Mouse (Mus musculus) Patski (cell line): ENCODE measurements around the gene Macrod2. TPM values are rescaled to one million over a fixed set of nuclear protein-coding genes. Genes with fewer than 3 reads are reported as not detected.
A peak's percentile ranks its signal among the peaks of the same experiment; 100 is the strongest.

Source experiments
- ATAC-seq: fragments of 100-300 bp; one replicate; pipeline ENCODE4 v1.8.0; 2021
- CTCF ChIA-PET: fragments of 350-600 bp; sonication (Branson Sonifier 250); formaldehyde crosslinking; loops from one replicate; lab custom pipeline; 2022; ENCODE audit warnings: inconsistent platforms; lab: Charles Lee
- POLR2A ChIA-PET: fragments of 350-600 bp; sonication (Branson Sonifier 250); formaldehyde crosslinking; loops from one replicate; lab custom pipeline; 2022; ENCODE audit warnings: antibody characterized with exemption, inconsistent platforms; lab: Charles Lee
- DNase-seq: peaks from one replicate; pipeline ENCODE4 v3.0.0-alpha.2; 2011; ENCODE audit warnings: low read depth, low spot score
- H3K27me3 ChIP-seq: fragments of 371-371 bp; one replicate; pipeline ENCODE4 v1.5.1; 2021
- CTCF ChIP-seq: fragments of 100-300 bp; IDR thresholded peaks from one replicate; pipeline ENCODE4 v1.5.1; 2021
- in situ Hi-C: fragments of 300-500 bp; cut with MboI; formaldehyde crosslinking; loops from 3 replicates; pipeline ENCODE4 v1.11.1; 2018; ENCODE audit warnings: low pct_unique_long_range_greater_than_20kb, mixed read lengths
- polyA plus RNA-seq: library from polyadenylated mRNA; unstranded; gene quantifications from one replicate; pipeline ENCODE4 v1.2.3, GENCODE M21; 2021

The Macrod2 gene
- polyA plus RNA-seq, 1 experiment from 2014 or later, result 5.1 TPM

- DNase-seq (no peak), ATAC-seq (peak; percentile 35)
- CTCF ChIA-PET, result interaction anchor here (0.8 kb wide), 1 partner anchor 8 kb away, joined by 3 read pairs; no protein-coding TSS in a partner anchor
Measured at GRCm38 (mm10) chr2:140839880-140840279, 444.8 kb downstream of the Macrod2 start.

GRCm38 (mm10) chr2:140844030-140844429 is 448.9 kb downstream of the Macrod2 start:
- POLR2A ChIA-PET, result no interaction called here
- DNase-seq (no peak), ATAC-seq (no peak)
- no peaks in the 10 kb centered on the region for H3K27me3 ChIP-seq
- CTCF ChIA-PET, result interaction anchor here (2.5 kb wide), 1 partner anchor 11 kb away, joined by 9 read pairs; no protein-coding TSS in a partner anchor
- in situ Hi-C loops, result no loop called here
- no peak for TF ChIP-seq CTCF

More at GRCm38 (mm10) chr2:140839880-140840279, 444.8 kb downstream of the Macrod2 start:
- in situ Hi-C loops, result no loop called here
- POLR2A ChIA-PET, result no interaction called here
- TF ChIP-seq CTCF, result no peak
- no peaks in the 10 kb centered on the region for H3K27me3 ChIP-seq

- CTCF ChIA-PET, result interaction anchor here (1.1 to 1.5 kb wide), 2 partner anchors 9 to 12 kb away, joined by 3 to 4 read pairs; no protein-coding TSS in a partner anchor
- in situ Hi-C loops, result no loop called here
- POLR2A ChIA-PET, result interaction anchor here (0.7 kb wide), 1 partner anchor 81 kb away, joined by 3 read pairs; no protein-coding TSS in a partner anchor
- DNase-seq (peak; percentile 22), ATAC-seq (peak; percentile 84)
- TF ChIP-seq CTCF, result no peak
- no peaks in the 10 kb centered on the region for H3K27me3 ChIP-seq
Measured at GRCm38 (mm10) chr2:140847817-140848428, 452.8 kb downstream of the Macrod2 start.

GRCm38 (mm10) chr2:140853538-140853937 is 458.4 kb downstream of the Macrod2 start:
- POLR2A ChIA-PET, result interaction anchor here (1.4 kb wide), 1 partner anchor 12 kb away, joined by 3 read pairs; no protein-coding TSS in a partner anchor
- no peaks in the 10 kb centered on the region for H3K27me3 ChIP-seq
- ATAC-seq (no peak), DNase-seq (no peak)
- in situ Hi-C loops, result no loop called here
- CTCF ChIA-PET, result no interaction called here
- no peak for TF ChIP-seq CTCF

- in situ Hi-C loops, result no loop called here
- no peak for TF ChIP-seq CTCF
- no peaks in the 10 kb centered on the region for H3K27me3 ChIP-seq
- ChIA-PET POLR2A (no interaction called here), CTCF (no interaction called here)
- DNase-seq (no peak), ATAC-seq (no peak)
Measured at GRCm38 (mm10) chr2:140861356-140861755, 466.2 kb downstream of the Macrod2 start.

GRCm38 (mm10) chr2:140862736-140863135 is 467.6 kb downstream of the Macrod2 start:
- ATAC-seq (no peak), DNase-seq (no peak)
- ChIA-PET POLR2A (no interaction called here), CTCF (no interaction called here)
- in situ Hi-C loops, result no loop called here
- TF ChIP-seq CTCF, result no peak
- H3K27me3 ChIP-seq, result no peaks in the 10 kb centered on the region

GRCm38 (mm10) chr2:140865636-140866035 is 470.5 kb downstream of the Macrod2 start:
- TF ChIP-seq CTCF, result no peak
- DNase-seq, result no peak
- in situ Hi-C loops, result no loop called here
- no peak for ATAC-seq
- H3K27me3 ChIP-seq, result no peaks in the 10 kb centered on the region
- CTCF ChIA-PET, result no interaction called here
- POLR2A ChIA-PET, result interaction anchor here (1.3 kb wide), 1 partner anchor 12 kb away, joined by 3 read pairs; no protein-coding TSS in a partner anchor

- TF ChIP-seq CTCF, result no peak
- ChIA-PET CTCF (no interaction called here), POLR2A (no interaction called here)
- no peak for DNase-seq
- no peak for ATAC-seq
- no peaks in the 10 kb centered on the region for H3K27me3 ChIP-seq
- in situ Hi-C loops, result no loop called here
Measured at GRCm38 (mm10) chr2:140867116-140867515, 472.0 kb downstream of the Macrod2 start.

- TF ChIP-seq CTCF, result no peak
- POLR2A ChIA-PET, result no interaction called here
- ATAC-seq (no peak), DNase-seq (no peak)
- in situ Hi-C loops, result no loop called here
- CTCF ChIA-PET, result no interaction called here
- no peaks in the 10 kb centered on the region for H3K27me3 ChIP-seq
Measured at GRCm38 (mm10) chr2:140885176-140885575, 490.1 kb downstream of the Macrod2 start.

GRCm38 (mm10) chr2:140890683-140891082 is 495.6 kb downstream of the Macrod2 start:
- ATAC-seq (peak; percentile 80), DNase-seq (peak; percentile 15)
- POLR2A ChIA-PET, result no interaction called here
- H3K27me3 ChIP-seq, result no peaks in the 10 kb centered on the region
- CTCF ChIA-PET, result interaction anchor here (0.7 to 1.6 kb wide), 3 partner anchors 10 to 20 kb away, joined by 3 to 4 read pairs (median 3); no protein-coding TSS in a partner anchor
- no peak for TF ChIP-seq CTCF
- in situ Hi-C loops, result no loop called here

- DNase-seq (no peak), ATAC-seq (no peak)
- no peak for TF ChIP-seq CTCF
- no peaks in the 10 kb centered on the region for H3K27me3 ChIP-seq
- in situ Hi-C loops, result no loop called here
- ChIA-PET CTCF (no interaction called here), POLR2A (no interaction called here)
Measured at GRCm38 (mm10) chr2:140896396-140897082, 501.4 kb downstream of the Macrod2 start.
